Mouse (Mus musculus) stomach, postnatal 0 days (tissue): Measurements from ENCODE around the gene Pdxdc1. TPM values are rescaled to one million over a fixed set of nuclear protein-coding genes. Genes with fewer than 3 reads are reported as not detected.

Source experiments
- ATAC-seq: fragments of 200-750 bp; cut with Nextera tagmentation; 2 replicates; pipeline ENCODE4 v1.8.0; 2017; ENCODE audit not compliant: low FRiP score, low TSS enrichment
- DNase-seq: peaks from one replicate; pipeline ENCODE4 v3.0.0-alpha.2; 2016; ENCODE audit warnings: low spot score
- H3K27ac ChIP-seq: fragments of 300-500 bp; sonication (generic); replicated peaks from 2 replicates; pipeline ENCODE4 v1.5.1; 2014; ENCODE audit warnings: mild to moderate bottlenecking, control low read depth
- H3K27me3 ChIP-seq: fragments of 300-500 bp; sonication (generic); 2 replicates; pipeline ENCODE4 v1.6.1; 2014; ENCODE audit warnings: low read length; ENCODE audit not compliant: control insufficient read depth, insufficient read depth
- H3K36me3 ChIP-seq: fragments of 300-500 bp; sonication (generic); 2 replicates; pipeline ENCODE4 v1.6.1; 2014; ENCODE audit warnings: low read length, mixed read lengths; ENCODE audit not compliant: control insufficient read depth, insufficient read depth
- H3K4me1 ChIP-seq: fragments of 300-500 bp; sonication (generic); replicated peaks from 2 replicates; pipeline ENCODE4 v1.6.1; 2014; ENCODE audit warnings: antibody characterized with exemption; ENCODE audit not compliant: control insufficient read depth, insufficient read depth
- H3K4me2 ChIP-seq: fragments of 300-500 bp; sonication (generic); replicated peaks from 2 replicates; pipeline ENCODE4 v1.6.1; 2014; ENCODE audit warnings: low read depth, mild to moderate bottlenecking, control low read depth, moderate library complexity
- H3K4me3 ChIP-seq: fragments of 300-500 bp; sonication (generic); 2 replicates; pipeline ENCODE4 v1.5.1; 2014; ENCODE audit warnings: low read depth, low read length, control low read depth
- H3K9ac ChIP-seq: fragments of 300-500 bp; sonication (generic); 2 replicates; pipeline ENCODE4 v1.6.1; 2014; ENCODE audit warnings: mild to moderate bottlenecking, low read length, control low read depth, mixed read lengths
- H3K9me3 ChIP-seq: fragments of 300-500 bp; sonication (generic); 2 replicates; pipeline ENCODE4 v1.6.1; 2016; ENCODE audit warnings: low read length; ENCODE audit not compliant: control insufficient read depth
- CTCF ChIP-seq: IDR thresholded peaks from 2 replicates; pipeline ENCODE4 v1.5.1; 2016; ENCODE audit warnings: antibody characterized with exemption, low read depth, mild to moderate bottlenecking, moderate library complexity
- EP300 ChIP-seq: optimal IDR thresholded peaks from 2 replicates; pipeline ENCODE3; 2016; ENCODE audit warnings: antibody characterized with exemption
- WGBS: fragments of 180-500 bp; shearing (Covaris S2); extraction: QIAGEN DNeasy Blood & Tissue Kit; methylation state at CpG from one replicate; pipeline ENCODE4 v1.1.7; 2014; 5-methylcytosine and 5-hydroxymethylcytosine counted together
- polyA plus RNA-seq: library from polyadenylated mRNA; unstranded; fragments of >200 nt; fragmentation: Nextera tagmentation; extraction: Ambion mirVana; gene quantifications from 2 replicates; pipeline ENCODE4 v1.2.1, GENCODE M21; 2015

Pdxdc1 gene
- polyA plus RNA-seq, 1 experiment from 2014 or later = 75.1 TPM

GRCm38 (mm10) chr16:13819806-13820500 lies 83.0 kb downstream of the Pdxdc1 start:
- DNase-seq (no peak), ATAC-seq (no peak)
- Histone ChIP-seq H3K4me3 (peak overlapping the region; percentile 84), H3K36me3 (no peaks in the 10 kb centered on the region), H3K9ac (peak overlapping the region; percentile 87), H3K27me3 (no peaks in the 10 kb centered on the region), H3K4me2 (peak overlapping the region; percentile 82), H3K27ac (peak overlapping the region; percentile 83), H3K9me3 (no peaks in the 10 kb centered on the region), H3K4me1 (0 out of 2 replicates have a peak, but pooled peaks cover 6% of the 10 kb centered on the region)
- WGBS = 14% methylated on average over 12 of the region's 12 CpGs
- TF ChIP-seq EP300 (no peak), CTCF (no peak)

- TF ChIP-seq EP300 = no peak
- TF ChIP-seq CTCF = no peak
- DNase-seq (no peak), ATAC-seq (peak; percentile 61)
- Histone ChIP-seq H3K9ac (peak overlapping the region; percentile 87), H3K4me1 (0 out of 2 replicates have a peak, but pooled peaks cover 6% of the 10 kb centered on the region), H3K36me3 (no peaks in the 10 kb centered on the region), H3K4me2 (peak overlapping the region; percentile 82), H3K27ac (peak overlapping the region; percentile 83), H3K27me3 (no peaks in the 10 kb centered on the region), H3K9me3 (no peaks in the 10 kb centered on the region), H3K4me3 (peak overlapping the region; percentile 84)
- under 1% methylated on average over 34 of the region's 36 CpGs for WGBS
These were observed 83.6 kb downstream of the Pdxdc1 start for GRCm38 (mm10) chr16:13819394-13819743.

DNA sequence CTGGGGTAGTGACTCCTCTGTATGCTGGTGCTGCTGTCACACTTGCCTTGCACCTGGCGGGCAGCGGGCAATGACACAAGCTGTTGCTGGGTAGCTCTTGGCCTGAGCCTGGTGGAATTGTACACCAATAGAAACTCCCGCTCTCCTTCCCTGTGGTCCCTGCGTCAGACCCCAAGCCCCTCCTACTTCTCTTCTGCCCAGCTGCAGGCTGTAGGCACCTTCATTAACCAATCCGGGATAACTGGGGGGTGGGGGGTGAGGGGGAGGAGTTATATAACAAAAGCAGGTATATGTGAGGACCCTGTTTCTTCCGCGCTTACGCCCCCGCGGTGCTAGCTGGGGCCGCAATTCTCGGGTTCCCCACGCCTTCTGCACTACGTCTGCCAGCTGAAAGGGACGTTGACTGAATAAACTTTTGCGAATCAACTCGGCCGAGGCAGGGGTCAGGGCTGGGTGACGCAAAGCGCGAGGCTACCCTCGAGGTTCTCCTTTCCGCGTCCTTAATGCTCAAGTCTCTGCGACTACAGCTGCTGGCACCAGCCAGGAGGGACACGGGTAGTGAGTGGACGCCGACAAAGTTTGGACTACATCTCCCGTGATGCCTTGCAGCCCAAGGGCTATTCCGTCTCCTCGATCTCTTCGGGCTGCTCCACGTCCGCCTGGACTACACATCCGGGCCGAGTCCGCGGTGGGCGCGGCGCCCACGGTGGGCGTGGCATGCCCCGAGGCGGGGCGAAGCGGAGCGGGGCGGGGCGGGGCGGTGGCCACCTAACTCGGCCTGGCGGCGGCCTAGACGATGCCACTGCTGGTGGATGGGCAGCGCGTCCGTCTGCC lies 84.2 kb downstream of the Pdxdc1 start, which contains the start of gene Ntan1:
Ntan1 (plus strand) TSS at position 286 of the 834 bp plus-strand sequence.
- ATAC-seq (peak; percentile 96), DNase-seq (peak; percentile 98)
- Histone ChIP-seq H3K4me2 (peak within 1 kb of the TSS; percentile 82), H3K27ac (peak within 1 kb of the TSS; percentile 93), H3K9ac (peak within 1 kb of the TSS; percentile 87), H3K4me3 (peak within 1 kb of the TSS; percentile 84), H3K27me3 (no peaks in the 10 kb centered on the region), H3K9me3 (no peaks in the 10 kb centered on the region), H3K36me3 (no peaks in the 10 kb centered on the region), H3K4me1 (0 out of 2 replicates have a peak, but pooled peaks cover 6% of the 10 kb centered on the region)
- under 1% methylated on average over 57 of the region's 58 CpGs for whole genome bisulfite sequencing
- TF ChIP-seq CTCF (no peak), EP300 (no peak)

- 94% methylated on average over 3 of the region's 3 CpGs for WGBS
- no peak overlapping the region for H3K27ac ChIP-seq
- no peak for TF ChIP-seq EP300
- TF ChIP-seq CTCF = no peak
- peaks cover 23% of the 10 kb centered on the region for H3K36me3 ChIP-seq
- no peaks in the 10 kb centered on the region for H3K27me3 ChIP-seq
- DNase-seq (no peak), ATAC-seq (no peak)
- no peak overlapping the region for H3K4me2 ChIP-seq
- H3K4me3 ChIP-seq = no peak overlapping the region
- H3K9me3 ChIP-seq = no peaks in the 10 kb centered on the region
- no peaks in the 10 kb centered on the region for H3K4me1 ChIP-seq
- no peak overlapping the region for H3K9ac ChIP-seq
These were observed 89.7 kb downstream of the Pdxdc1 start for GRCm38 (mm10) chr16:13813200-13813599.

DNA sequence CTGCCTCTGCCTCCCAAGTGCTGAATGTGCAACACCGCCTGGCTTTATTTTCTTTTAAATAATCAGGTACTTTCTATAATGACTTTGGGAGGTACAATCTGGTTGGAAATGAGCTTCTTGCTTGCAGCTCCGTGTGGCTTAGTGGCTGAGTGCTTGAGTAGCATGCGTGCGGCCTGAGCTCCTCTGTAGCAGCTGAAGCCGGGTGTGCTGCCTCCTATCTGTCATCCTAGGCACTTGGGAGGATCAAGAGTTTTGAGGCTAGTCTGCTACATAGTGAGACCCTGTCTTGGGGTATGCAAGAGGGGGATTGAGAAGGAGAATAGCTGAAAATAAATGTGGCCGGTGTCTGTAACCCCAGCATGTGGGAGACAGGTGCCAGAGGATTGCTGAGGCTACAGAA lies 90.8 kb downstream of the Pdxdc1 start:
- DNase-seq (no peak), ATAC-seq (no peak)
- Histone ChIP-seq H3K4me1 (no peaks in the 10 kb centered on the region), H3K27ac (no peak overlapping the region), H3K9me3 (no peaks in the 10 kb centered on the region), H3K36me3 (peaks cover 23% of the 10 kb centered on the region), H3K4me2 (no peak overlapping the region), H3K27me3 (no peaks in the 10 kb centered on the region), H3K9ac (no peak overlapping the region), H3K4me3 (no peak overlapping the region)
- TF ChIP-seq EP300 (no peak), CTCF (0 out of 2 replicates have a peak, but pooled peaks have one; percentile 4)
- WGBS = 91% methylated on average over 6 of the region's 6 CpGs
